Mouse (Mus musculus) brain, embryonic 14.5 days (tissue): ENCODE data around the gene Diras1.

Experiments
- CTCF ChIP-seq: fragments of 200-500 bp; IDR thresholded peaks from 2 replicates; pipeline ENCODE4 v1.5.1; 2012; ENCODE audit warnings: inconsistent platforms, mild to moderate bottlenecking, moderate library complexity, borderline replicate concordance; ENCODE audit not compliant: insufficient read depth, insufficient read length; ENCODE audit errors: extremely low read depth
- POLR2A ChIP-seq: fragments of 200-500 bp; IDR thresholded peaks from 2 replicates; pipeline ENCODE4 v1.6.1; 2012; ENCODE audit warnings: mild to moderate bottlenecking, inconsistent platforms, borderline replicate concordance; ENCODE audit not compliant: poor library complexity, insufficient read depth, insufficient read length, severe bottlenecking; ENCODE audit errors: extremely low read depth

GRCm38 (mm10) chr10:81062710-81063109, 37.2 kb upstream of the Diras1 start:
- TF ChIP-seq CTCF (no peak), POLR2A (no peak)
